Mouse (Mus musculus): ENCODE measurements around the gene Aldh9a1. TPM values are rescaled to one million over a fixed set of nuclear protein-coding genes. Genes with fewer than 3 reads are reported as not detected.

Gene Aldh9a1
- polyA plus RNA-seq, 1 experiment = 73.4 TPM

DNA sequence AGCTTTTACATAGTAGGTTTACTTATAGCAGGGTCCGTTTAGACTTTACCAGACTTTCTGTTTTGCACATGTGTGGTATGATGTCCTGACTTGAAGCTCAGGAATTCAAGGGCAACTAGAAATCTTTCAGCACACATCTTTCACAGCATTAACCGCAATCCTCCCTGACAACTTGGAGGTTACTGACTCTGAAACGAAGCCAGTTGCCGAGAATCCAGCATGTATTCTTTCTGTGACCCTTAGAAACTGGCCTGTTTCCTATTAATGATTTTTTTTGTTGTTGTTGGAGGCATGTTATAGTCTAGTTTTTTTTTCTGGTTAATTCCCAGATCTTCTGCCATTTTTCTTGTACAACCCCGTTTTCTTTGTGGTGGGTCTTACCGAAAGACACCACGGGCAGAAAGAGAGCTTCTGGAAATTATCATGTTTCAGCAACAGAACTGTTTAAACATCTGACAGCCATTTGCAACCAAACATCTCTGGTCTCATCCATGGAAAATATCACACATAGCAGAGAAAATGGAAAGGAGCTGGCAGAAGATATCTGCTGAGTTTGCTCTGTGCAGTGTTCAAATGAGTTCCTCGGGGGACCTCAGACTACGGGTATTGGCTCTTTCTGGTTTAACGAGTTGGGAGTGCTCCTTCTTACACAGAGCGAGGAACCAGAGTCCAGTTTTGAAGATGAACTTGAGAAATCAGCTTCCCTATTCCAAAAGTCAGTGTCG, 62.4 kb downstream of the Aldh9a1 start:
- Histone ChIP-seq H3K27me3 (ENCODE audit: control insufficient read depth, insufficient read depth, low read length, poor library complexity, severe bottlenecking) (peaks cover 1% of the 10 kb centered on the region; the same call in 1 of the 2 replicates), H3K4me3 (ENCODE audit: low read depth, low read length) (no peak overlapping the region), H3K4me1 (ENCODE audit: control insufficient read depth, insufficient read depth, low read length) (no peaks in the 10 kb centered on the region), H3K9me3 (replicated peaks; ENCODE audit: control insufficient read depth, insufficient read depth, low read length, poor library complexity, severe bottlenecking) (no peaks in the 10 kb centered on the region), H3K27ac (ENCODE audit: insufficient read depth, low read length) (no peak overlapping the region), H3K36me3 (ENCODE audit: control insufficient read depth, insufficient read depth, low read length, poor library complexity, severe bottlenecking) (no peaks in the 10 kb centered on the region), H3K9ac (ENCODE audit: low read depth, poor library complexity, severe bottlenecking) (no peak overlapping the region)
- TF ChIP-seq POLR2A (IDR thresholded peaks at IDR 0.05; ENCODE audit: insufficient read depth, low read length) (no peak), EP300 (IDR thresholded peaks at IDR 0.05; ENCODE audit: insufficient read depth, low read depth, low read length) (no peak), CTCF (IDR thresholded peaks at IDR 0.05; ENCODE audit: low read depth, low read length) (no peak)

GRCm38 (mm10) chr1:167414846-167415245, 65.1 kb downstream of the Aldh9a1 start:
- TF ChIP-seq POLR2A (IDR thresholded peaks at IDR 0.05; ENCODE audit: insufficient read depth, low read length) (no peak), EP300 (IDR thresholded peaks at IDR 0.05; ENCODE audit: insufficient read depth, low read depth, low read length) (no peak), CTCF (IDR thresholded peaks at IDR 0.05; ENCODE audit: low read depth, low read length) (peak; percentile 52)
- Histone ChIP-seq H3K4me1 (ENCODE audit: control insufficient read depth, insufficient read depth, low read length) (no peaks in the 10 kb centered on the region), H3K27ac (ENCODE audit: insufficient read depth, low read length) (no peak overlapping the region), H3K36me3 (ENCODE audit: control insufficient read depth, insufficient read depth, low read length, poor library complexity, severe bottlenecking) (no peaks in the 10 kb centered on the region), H3K9ac (ENCODE audit: low read depth, poor library complexity, severe bottlenecking) (no peak overlapping the region), H3K9me3 (replicated peaks; ENCODE audit: control insufficient read depth, insufficient read depth, low read length, poor library complexity, severe bottlenecking) (no peaks in the 10 kb centered on the region), H3K27me3 (ENCODE audit: control insufficient read depth, insufficient read depth, low read length, poor library complexity, severe bottlenecking) (no peaks in the 10 kb centered on the region), H3K4me3 (ENCODE audit: low read depth, low read length) (no peak overlapping the region)

Other genes starting within 250 kb of the Aldh9a1 start
- gene Uck2, start 64.7 kb upstream of the Aldh9a1 start, polyA plus RNA-seq (2011; ENCODE audit: insufficient read depth, insufficient read length, low read depth, missing spikeins) = 255 and 287 TPM in 2 replicates
- gene Tmco1, start 41.6 kb upstream of the Aldh9a1 start, polyA plus RNA-seq (2011; ENCODE audit: insufficient read depth, insufficient read length, low read depth, missing spikeins) = 43.7 and 46.1 TPM in 2 replicates
- 23.4 and 26.6 TPM in 2 replicates for gene Mgst3, start 43.9 kb downstream of the Aldh9a1 start, polyA plus RNA-seq (2011; ENCODE audit: insufficient read depth, insufficient read length, low read depth, missing spikeins)
- not detected in 2 replicates for gene Lrrc52, start 116.8 kb downstream of the Aldh9a1 start, polyA plus RNA-seq (2011; ENCODE audit: insufficient read depth, insufficient read length, low read depth, missing spikeins)
- gene Rxrg, start 248.4 kb downstream of the Aldh9a1 start, polyA plus RNA-seq (2011; ENCODE audit: insufficient read depth, insufficient read length, low read depth, missing spikeins) = not detected in 2 replicates